Mouse (Mus musculus): ENCODE measurements around the gene Stard7. TPM values are rescaled to one million over a fixed set of nuclear protein-coding genes. Genes with fewer than 3 reads are reported as not detected.

Gene Stard7
- polyA plus RNA-seq, 1 experiment from 2014 or later, result 85.9 TPM

GRCm38 (mm10) chr2:127313878-127314277 lies 43.9 kb downstream of the Stard7 start:
- no peak overlapping the region for H3K4me3 ChIP-seq (ENCODE audit: low read length)
- no peak overlapping the region for H3K4me2 ChIP-seq (ENCODE audit: low read length)
- H3K36me3 ChIP-seq (ENCODE audit: control insufficient read depth, insufficient read depth, low read length), result no peaks in the 10 kb centered on the region
- no peak overlapping the region for H3K9ac ChIP-seq (ENCODE audit: low read depth, low read length)
- 63% methylated on average over 4 of the region's 4 CpGs for WGBS
- H3K4me1 ChIP-seq (ENCODE audit: control insufficient read depth, insufficient read depth, low read depth, low read length), result no peaks in the 10 kb centered on the region
- ATAC-seq, result no peak
- H3K9me3 ChIP-seq (ENCODE audit: control insufficient read depth, low read length), result no peaks in the 10 kb centered on the region; the same call in 1 of the 2 replicates
- H3K27ac ChIP-seq (ENCODE audit: low read depth, low read length), result no peak overlapping the region
- no peaks in the 10 kb centered on the region for H3K27me3 ChIP-seq (replicated peaks; ENCODE audit: control insufficient read depth, insufficient read depth, low read length)

DNA sequence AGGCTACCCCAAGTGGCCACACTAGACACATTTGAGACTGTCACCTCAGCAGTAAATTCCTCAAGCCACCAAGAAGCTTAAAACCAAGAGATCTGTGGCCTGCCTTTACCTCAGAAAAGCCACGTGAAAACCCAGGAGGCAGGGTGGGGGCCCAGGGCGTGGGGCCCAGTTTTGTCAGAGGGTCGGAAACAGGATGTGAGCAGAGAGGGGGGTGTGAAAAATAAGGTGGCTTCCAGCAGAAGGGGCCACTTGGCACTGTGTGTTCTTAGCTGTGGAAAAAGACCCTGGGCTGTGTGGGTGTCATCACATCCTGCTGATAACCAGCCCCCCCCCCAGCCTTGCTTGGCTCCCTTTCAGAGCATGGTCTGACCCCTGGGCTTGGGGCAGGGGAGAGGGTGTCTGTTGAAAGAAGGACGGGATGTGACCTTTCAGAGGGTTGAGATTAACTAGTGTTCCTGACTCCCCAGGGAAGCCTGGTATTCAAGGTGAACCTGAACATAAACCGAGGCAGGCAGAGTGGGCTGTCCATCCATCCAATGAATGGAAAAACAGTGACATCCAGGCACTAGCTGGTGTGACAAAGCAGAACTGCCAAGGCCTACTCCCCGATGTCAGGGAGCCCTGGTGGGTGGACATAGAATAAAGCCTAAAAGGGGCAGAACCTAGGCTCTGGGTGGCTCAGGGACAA lies 44.6 kb downstream of the Stard7 start:
- 77% methylated on average over 6 of the region's 6 CpGs for WGBS
- no peak for ATAC-seq

GRCm38 (mm10) chr2:127315155-127315470 lies 45.1 kb downstream of the Stard7 start:
- H3K9me3 ChIP-seq (ENCODE audit: control insufficient read depth, low read length), result no peaks in the 10 kb centered on the region; the same call in 1 of the 2 replicates
- no peak overlapping the region for H3K4me3 ChIP-seq (ENCODE audit: low read length)
- H3K4me1 ChIP-seq (ENCODE audit: control insufficient read depth, insufficient read depth, low read depth, low read length), result no peaks in the 10 kb centered on the region
- H3K36me3 ChIP-seq (ENCODE audit: control insufficient read depth, insufficient read depth, low read length), result no peaks in the 10 kb centered on the region
- no peak for ATAC-seq
- H3K9ac ChIP-seq (ENCODE audit: low read depth, low read length), result no peak overlapping the region
- no peak overlapping the region for H3K27ac ChIP-seq (ENCODE audit: low read depth, low read length)
- H3K4me2 ChIP-seq (ENCODE audit: low read length), result no peak overlapping the region
- 100% methylated on average over 1 of the region's 1 CpGs for WGBS
- no peaks in the 10 kb centered on the region for H3K27me3 ChIP-seq (replicated peaks; ENCODE audit: control insufficient read depth, insufficient read depth, low read length)

More for the DNA sequence above, 44.6 kb downstream of the Stard7 start:
- H3K4me1 ChIP-seq (ENCODE audit: control insufficient read depth, insufficient read depth, low read depth, low read length), result no peaks in the 10 kb centered on the region
- no peak overlapping the region for H3K9ac ChIP-seq (ENCODE audit: low read depth, low read length)
- H3K27ac ChIP-seq (ENCODE audit: low read depth, low read length), result no peak overlapping the region
- H3K36me3 ChIP-seq (ENCODE audit: control insufficient read depth, insufficient read depth, low read length), result no peaks in the 10 kb centered on the region
- no peaks in the 10 kb centered on the region for H3K27me3 ChIP-seq (replicated peaks; ENCODE audit: control insufficient read depth, insufficient read depth, low read length)
- H3K4me2 ChIP-seq (ENCODE audit: low read length), result no peak overlapping the region
- H3K9me3 ChIP-seq (ENCODE audit: control insufficient read depth, low read length), result no peaks in the 10 kb centered on the region; the same call in 1 of the 2 replicates
- H3K4me3 ChIP-seq (ENCODE audit: low read length), result no peak overlapping the region

DNA sequence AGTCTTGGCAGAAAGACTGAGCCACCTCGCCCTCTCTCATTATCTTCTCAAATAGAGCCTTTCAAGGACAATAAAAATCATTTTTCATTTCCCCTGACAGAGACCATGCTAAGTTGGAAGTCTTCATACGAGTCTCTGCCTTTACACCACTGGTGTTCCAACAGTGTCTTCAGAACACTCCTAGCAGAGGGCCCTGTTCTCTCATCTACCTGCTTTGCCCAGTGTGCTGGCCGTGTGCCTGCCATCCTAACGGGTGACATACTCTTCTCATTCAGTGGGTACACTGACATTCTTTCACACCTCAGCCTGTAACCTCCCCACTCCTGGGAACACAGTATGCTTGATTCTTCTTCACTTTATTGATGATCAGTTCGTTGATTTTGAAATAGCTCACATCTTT lies 46.4 kb downstream of the Stard7 start:
- Histone ChIP-seq H3K9ac (ENCODE audit: low read depth, low read length) (no peak overlapping the region), H3K27me3 (replicated peaks; ENCODE audit: control insufficient read depth, insufficient read depth, low read length) (no peaks in the 10 kb centered on the region), H3K9me3 (ENCODE audit: control insufficient read depth, low read length) (no peaks in the 10 kb centered on the region; the same call in 1 of the 2 replicates), H3K4me1 (ENCODE audit: control insufficient read depth, insufficient read depth, low read depth, low read length) (no peaks in the 10 kb centered on the region), H3K27ac (ENCODE audit: low read depth, low read length) (no peak overlapping the region), H3K36me3 (ENCODE audit: control insufficient read depth, insufficient read depth, low read length) (no peaks in the 10 kb centered on the region), H3K4me2 (ENCODE audit: low read length) (no peak overlapping the region), H3K4me3 (ENCODE audit: low read length) (no peak overlapping the region)
- 83% methylated on average over 5 of the region's 5 CpGs for WGBS
- no peak for ATAC-seq

- 88% methylated on average over 4 of the region's 4 CpGs for WGBS
- Histone ChIP-seq H3K27me3 (replicated peaks; ENCODE audit: control insufficient read depth, insufficient read depth, low read length) (no peaks in the 10 kb centered on the region), H3K9ac (ENCODE audit: low read depth, low read length) (no peak overlapping the region), H3K4me2 (ENCODE audit: low read length) (no peak overlapping the region), H3K4me1 (ENCODE audit: control insufficient read depth, insufficient read depth, low read depth, low read length) (no peaks in the 10 kb centered on the region), H3K9me3 (ENCODE audit: control insufficient read depth, low read length) (no peaks in the 10 kb centered on the region), H3K36me3 (ENCODE audit: control insufficient read depth, insufficient read depth, low read length) (no peaks in the 10 kb centered on the region), H3K4me3 (ENCODE audit: low read length) (no peak overlapping the region), H3K27ac (ENCODE audit: low read depth, low read length) (no peak overlapping the region)
- no peak for ATAC-seq
These were observed 48.1 kb downstream of the Stard7 start for GRCm38 (mm10) chr2:127318136-127318535.

DNA sequence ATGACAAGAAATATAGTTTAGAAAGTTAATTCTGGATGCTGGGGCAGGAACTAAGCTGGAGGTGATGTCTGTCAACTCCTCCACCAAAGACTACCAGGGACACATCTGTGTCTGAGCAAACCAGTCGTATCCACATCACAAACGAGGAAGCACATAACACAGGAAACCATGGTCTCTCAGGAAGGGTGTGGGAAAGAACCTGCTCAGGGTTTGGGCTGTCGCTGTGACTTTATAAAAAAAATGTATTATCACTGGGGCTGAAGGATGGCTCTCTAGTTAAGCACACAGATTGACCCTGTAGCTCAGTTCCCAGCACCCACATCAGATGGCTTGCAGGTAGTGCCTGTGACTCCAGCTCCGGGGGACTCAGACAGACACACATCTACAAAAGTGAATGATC lies 49.1 kb downstream of the Stard7 start:
- H3K4me2 ChIP-seq (ENCODE audit: low read length), result no peak overlapping the region
- H3K9me3 ChIP-seq (ENCODE audit: control insufficient read depth, low read length), result no peaks in the 10 kb centered on the region
- H3K4me1 ChIP-seq (ENCODE audit: control insufficient read depth, insufficient read depth, low read depth, low read length), result no peaks in the 10 kb centered on the region
- no peaks in the 10 kb centered on the region for H3K27me3 ChIP-seq (replicated peaks; ENCODE audit: control insufficient read depth, insufficient read depth, low read length)
- no peak overlapping the region for H3K4me3 ChIP-seq (ENCODE audit: low read length)
- no peak overlapping the region for H3K9ac ChIP-seq (ENCODE audit: low read depth, low read length)
- H3K27ac ChIP-seq (ENCODE audit: low read depth, low read length), result no peak overlapping the region
- ATAC-seq, result no peak
- 76% methylated on average over 4 of the region's 4 CpGs for WGBS
- no peaks in the 10 kb centered on the region for H3K36me3 ChIP-seq (ENCODE audit: control insufficient read depth, insufficient read depth, low read length)

DNA sequence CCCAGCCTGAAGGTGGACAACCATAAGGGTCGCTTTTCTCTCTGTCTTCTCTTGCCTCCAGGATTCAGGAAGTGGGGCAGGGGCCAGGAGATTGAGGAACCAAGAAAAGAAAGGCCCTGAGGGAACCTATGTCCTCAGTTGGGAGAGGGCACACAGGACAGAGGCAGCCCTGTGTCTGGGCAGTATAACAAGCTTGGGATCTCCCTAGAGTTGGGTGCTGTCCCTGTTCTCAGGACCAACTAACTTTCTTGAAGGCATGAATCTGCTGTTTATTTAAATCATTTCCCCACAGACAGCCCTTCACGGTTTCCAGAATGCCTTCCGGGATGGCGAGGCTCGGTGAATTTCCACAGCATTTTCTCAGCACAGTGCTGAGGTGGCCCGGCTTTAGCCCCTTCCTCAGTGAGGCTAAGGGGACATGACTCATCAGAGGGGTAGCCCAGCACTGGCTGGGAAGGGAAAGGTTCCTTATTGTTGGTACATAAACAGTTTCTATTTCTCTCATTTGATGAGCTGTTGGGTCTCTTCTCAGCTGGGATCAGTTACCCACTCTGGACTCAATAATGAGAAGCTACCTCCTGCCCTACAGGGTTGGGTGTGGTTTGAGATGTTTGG lies 52.8 kb downstream of the Stard7 start:
- 88% methylated on average over 6 of the region's 6 CpGs for WGBS
- no peaks in the 10 kb centered on the region for H3K9me3 ChIP-seq (ENCODE audit: control insufficient read depth, low read length)
- H3K4me2 ChIP-seq (ENCODE audit: low read length), result no peak overlapping the region
- ATAC-seq, result no peak
- H3K36me3 ChIP-seq (ENCODE audit: control insufficient read depth, insufficient read depth, low read length), result no peaks in the 10 kb centered on the region
- H3K27ac ChIP-seq (ENCODE audit: low read depth, low read length), result no peak overlapping the region
- no peaks in the 10 kb centered on the region for H3K4me1 ChIP-seq (ENCODE audit: control insufficient read depth, insufficient read depth, low read depth, low read length)
- H3K4me3 ChIP-seq (ENCODE audit: low read length), result no peak overlapping the region
- no peak overlapping the region for H3K9ac ChIP-seq (ENCODE audit: low read depth, low read length)
- H3K27me3 ChIP-seq (replicated peaks; ENCODE audit: control insufficient read depth, insufficient read depth, low read length), result no peaks in the 10 kb centered on the region

- H3K4me2 ChIP-seq (ENCODE audit: low read length), result no peak overlapping the region
- H3K27me3 ChIP-seq (replicated peaks; ENCODE audit: control insufficient read depth, insufficient read depth, low read length), result no peaks in the 10 kb centered on the region
- H3K9ac ChIP-seq (ENCODE audit: low read depth, low read length), result no peak overlapping the region
- ATAC-seq, result no peak
- H3K4me3 ChIP-seq (ENCODE audit: low read length), result no peak overlapping the region
- no peaks in the 10 kb centered on the region for H3K4me1 ChIP-seq (ENCODE audit: control insufficient read depth, insufficient read depth, low read depth, low read length)
- 89% methylated on average over 1 of the region's 1 CpGs for WGBS
- H3K9me3 ChIP-seq (ENCODE audit: control insufficient read depth, low read length), result no peaks in the 10 kb centered on the region
- H3K27ac ChIP-seq (ENCODE audit: low read depth, low read length), result no peak overlapping the region
- no peaks in the 10 kb centered on the region for H3K36me3 ChIP-seq (ENCODE audit: control insufficient read depth, insufficient read depth, low read length)
These were observed 53.6 kb downstream of the Stard7 start for GRCm38 (mm10) chr2:127323667-127324066.

GRCm38 (mm10) chr2:127324456-127324855 lies 54.4 kb downstream of the Stard7 start:
- H3K36me3 ChIP-seq (ENCODE audit: control insufficient read depth, insufficient read depth, low read length), result no peaks in the 10 kb centered on the region
- no peak overlapping the region for H3K9ac ChIP-seq (ENCODE audit: low read depth, low read length)
- 77% methylated on average over 7 of the region's 7 CpGs for WGBS
- no peaks in the 10 kb centered on the region for H3K4me1 ChIP-seq (ENCODE audit: control insufficient read depth, insufficient read depth, low read depth, low read length)
- no peaks in the 10 kb centered on the region for H3K9me3 ChIP-seq (ENCODE audit: control insufficient read depth, low read length)
- H3K4me3 ChIP-seq (ENCODE audit: low read length), result no peak overlapping the region
- no peak overlapping the region for H3K4me2 ChIP-seq (ENCODE audit: low read length)
- no peaks in the 10 kb centered on the region for H3K27me3 ChIP-seq (replicated peaks; ENCODE audit: control insufficient read depth, insufficient read depth, low read length)
- no peak overlapping the region for H3K27ac ChIP-seq (ENCODE audit: low read depth, low read length)
- no peak for ATAC-seq
